Mouse (Mus musculus): ENCODE results near the gene Smco2. TPM values are rescaled to one million over a fixed set of nuclear protein-coding genes. Genes with fewer than 3 reads are reported as not detected.

Smco2 gene
- polyA plus RNA-seq, 1 experiment = not detected

- DNase-seq = no peak
- H3K27ac ChIP-seq (ENCODE audit: control insufficient read depth, insufficient read depth, low read length) = no peak overlapping the region
- H3K4me3 ChIP-seq (ENCODE audit: control insufficient read depth, insufficient read depth, low read length) = no peak overlapping the region
- H3K4me1 ChIP-seq (replicated peaks; ENCODE audit: control insufficient read depth, insufficient read depth, low read length) = no peaks in the 10 kb centered on the region
- WGBS = 93% methylated on average over 1 of the region's 1 CpGs
- no peak for TF ChIP-seq CTCF (IDR thresholded peaks at IDR 0.05; ENCODE audit: borderline replicate concordance, control insufficient read depth, extremely low read depth, insufficient read depth, low read length, poor library complexity)
- no peak for TF ChIP-seq POLR2A (IDR thresholded peaks at IDR 0.05; ENCODE audit: control insufficient read depth, extremely low read depth, insufficient read depth, low read length, poor library complexity)
- H3K27me3 ChIP-seq (ENCODE audit: control insufficient read depth, insufficient read depth, low read length) = no peaks in the 10 kb centered on the region
- H3K36me3 ChIP-seq (ENCODE audit: control insufficient read depth, insufficient read depth, low read length) = no peaks in the 10 kb centered on the region
Observed at GRCm38 (mm10) chr6:146825487-146825773, 24.5 kb upstream of the Smco2 start.

- Histone ChIP-seq H3K27me3 (ENCODE audit: control insufficient read depth, insufficient read depth, low read length) (no peaks in the 10 kb centered on the region), H3K27ac (ENCODE audit: control insufficient read depth, insufficient read depth, low read length) (no peak overlapping the region), H3K36me3 (ENCODE audit: control insufficient read depth, insufficient read depth, low read length) (no peaks in the 10 kb centered on the region), H3K4me1 (replicated peaks; ENCODE audit: control insufficient read depth, insufficient read depth, low read length) (no peaks in the 10 kb centered on the region), H3K4me3 (ENCODE audit: control insufficient read depth, insufficient read depth, low read length) (no peak overlapping the region)
- no peak for DNase-seq
- 90% methylated on average over 12 of the region's 12 CpGs for WGBS
- TF ChIP-seq POLR2A (IDR thresholded peaks at IDR 0.05; ENCODE audit: control insufficient read depth, extremely low read depth, insufficient read depth, low read length, poor library complexity) = no peak
- no peak for TF ChIP-seq CTCF (IDR thresholded peaks at IDR 0.05; ENCODE audit: borderline replicate concordance, control insufficient read depth, extremely low read depth, insufficient read depth, low read length, poor library complexity)
Observed at GRCm38 (mm10) chr6:146831320-146831719, 18.6 kb upstream of the Smco2 start.

- Histone ChIP-seq H3K4me3 (ENCODE audit: control insufficient read depth, insufficient read depth, low read length) (no peak overlapping the region), H3K27ac (ENCODE audit: control insufficient read depth, insufficient read depth, low read length) (no peak overlapping the region), H3K36me3 (ENCODE audit: control insufficient read depth, insufficient read depth, low read length) (no peaks in the 10 kb centered on the region), H3K27me3 (ENCODE audit: control insufficient read depth, insufficient read depth, low read length) (no peaks in the 10 kb centered on the region), H3K4me1 (replicated peaks; ENCODE audit: control insufficient read depth, insufficient read depth, low read length) (no peaks in the 10 kb centered on the region)
- peak; percentile 15 for DNase-seq
- TF ChIP-seq CTCF (IDR thresholded peaks at IDR 0.05; ENCODE audit: borderline replicate concordance, control insufficient read depth, extremely low read depth, insufficient read depth, low read length, poor library complexity) = no peak
- TF ChIP-seq POLR2A (IDR thresholded peaks at IDR 0.05; ENCODE audit: control insufficient read depth, extremely low read depth, insufficient read depth, low read length, poor library complexity) = no peak
- WGBS = 78% methylated on average over 6 of the region's 6 CpGs
Observed at GRCm38 (mm10) chr6:146833485-146834314, 16.2 kb upstream of the Smco2 start.

- no peak for DNase-seq
- no peak overlapping the region for H3K27ac ChIP-seq (ENCODE audit: control insufficient read depth, insufficient read depth, low read length)
- 64% methylated on average over 3 of the region's 3 CpGs for WGBS
- no peaks in the 10 kb centered on the region for H3K36me3 ChIP-seq (ENCODE audit: control insufficient read depth, insufficient read depth, low read length)
- H3K27me3 ChIP-seq (ENCODE audit: control insufficient read depth, insufficient read depth, low read length) = no peaks in the 10 kb centered on the region
- no peak overlapping the region for H3K4me3 ChIP-seq (ENCODE audit: control insufficient read depth, insufficient read depth, low read length)
- no peak for TF ChIP-seq POLR2A (IDR thresholded peaks at IDR 0.05; ENCODE audit: control insufficient read depth, extremely low read depth, insufficient read depth, low read length, poor library complexity)
- no peak for TF ChIP-seq CTCF (IDR thresholded peaks at IDR 0.05; ENCODE audit: borderline replicate concordance, control insufficient read depth, extremely low read depth, insufficient read depth, low read length, poor library complexity)
- no peaks in the 10 kb centered on the region for H3K4me1 ChIP-seq (replicated peaks; ENCODE audit: control insufficient read depth, insufficient read depth, low read length)
Observed at GRCm38 (mm10) chr6:146834342-146834741, 15.6 kb upstream of the Smco2 start.

- Histone ChIP-seq H3K27ac (ENCODE audit: control insufficient read depth, insufficient read depth, low read length) (no peak overlapping the region), H3K4me1 (replicated peaks; ENCODE audit: control insufficient read depth, insufficient read depth, low read length) (no peaks in the 10 kb centered on the region), H3K4me3 (ENCODE audit: control insufficient read depth, insufficient read depth, low read length) (no peak overlapping the region), H3K27me3 (ENCODE audit: control insufficient read depth, insufficient read depth, low read length) (no peaks in the 10 kb centered on the region), H3K36me3 (ENCODE audit: control insufficient read depth, insufficient read depth, low read length) (no peaks in the 10 kb centered on the region)
- TF ChIP-seq CTCF (IDR thresholded peaks at IDR 0.05; ENCODE audit: borderline replicate concordance, control insufficient read depth, extremely low read depth, insufficient read depth, low read length, poor library complexity) = no peak
- TF ChIP-seq POLR2A (IDR thresholded peaks at IDR 0.05; ENCODE audit: control insufficient read depth, extremely low read depth, insufficient read depth, low read length, poor library complexity) = no peak
- DNase-seq = no peak
- 77% methylated on average over 4 of the region's 4 CpGs for WGBS
Observed at GRCm38 (mm10) chr6:146835784-146836183, 14.1 kb upstream of the Smco2 start.

- Histone ChIP-seq H3K4me1 (replicated peaks; ENCODE audit: control insufficient read depth, insufficient read depth, low read length) (no peaks in the 10 kb centered on the region), H3K27ac (ENCODE audit: control insufficient read depth, insufficient read depth, low read length) (no peak overlapping the region), H3K4me3 (ENCODE audit: control insufficient read depth, insufficient read depth, low read length) (no peak overlapping the region), H3K27me3 (ENCODE audit: control insufficient read depth, insufficient read depth, low read length) (no peaks in the 10 kb centered on the region), H3K36me3 (ENCODE audit: control insufficient read depth, insufficient read depth, low read length) (no peaks in the 10 kb centered on the region)
- DNase-seq = no peak
- 71% methylated on average over 7 of the region's 7 CpGs for WGBS
- TF ChIP-seq CTCF (IDR thresholded peaks at IDR 0.05; ENCODE audit: borderline replicate concordance, control insufficient read depth, extremely low read depth, insufficient read depth, low read length, poor library complexity) (no peak), POLR2A (IDR thresholded peaks at IDR 0.05; ENCODE audit: control insufficient read depth, extremely low read depth, insufficient read depth, low read length, poor library complexity) (no peak)
Observed at GRCm38 (mm10) chr6:146837316-146837715, 12.6 kb upstream of the Smco2 start.

Data from thymus, adult 2 months (tissue).